Mouse (Mus musculus): Measurements from ENCODE around the gene Slc39a5.

GRCm38 (mm10) chr10:128382482-128382881 is 18.5 kb downstream of the Slc39a5 start:
- no peak for TF ChIP-seq CTCF (IDR thresholded peaks at IDR 0.05; ENCODE audit: low read depth)
- no peak for TF ChIP-seq EP300 (optimal IDR thresholded peaks at IDR 0.05)
